Mouse (Mus musculus) bone marrow, adult 2 months (tissue): ENCODE measurements around the gene Pcnx4.

Experiments
- CTCF ChIP-seq: fragments of 200-500 bp; IDR thresholded peaks from 2 replicates; pipeline ENCODE4 v1.5.1; 2011; ENCODE audit warnings: low read length, control low read depth; ENCODE audit not compliant: control insufficient read depth, insufficient read depth
- POLR2A ChIP-seq: fragments of 200-500 bp; IDR thresholded peaks from 2 replicates; pipeline ENCODE4 v1.6.1; 2011; ENCODE audit warnings: low read depth, mild to moderate bottlenecking, control low read depth, low read length, borderline replicate concordance; ENCODE audit not compliant: control insufficient read depth

DNA sequence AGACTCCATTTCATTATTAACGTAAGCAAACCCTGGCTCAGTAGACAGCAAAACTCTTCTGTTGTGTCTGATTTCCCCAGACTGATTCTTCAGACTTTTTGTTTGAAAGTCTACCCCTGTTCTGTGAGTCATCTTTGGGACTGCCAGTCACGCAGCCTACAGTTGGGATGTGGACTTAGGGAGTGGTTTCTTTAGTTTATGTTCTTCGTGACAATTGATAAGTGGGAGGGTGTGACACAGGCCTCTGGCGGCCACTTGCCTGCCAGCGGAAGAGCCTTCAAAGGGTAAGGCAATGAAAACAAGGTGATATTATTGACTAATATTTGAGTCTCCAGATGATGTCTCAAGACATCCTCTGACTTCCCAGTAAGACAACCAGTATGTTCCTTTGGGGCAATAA lies 16.3 kb upstream of the Pcnx4 start:
- TF ChIP-seq CTCF (no peak), POLR2A (no peak)
